Mouse (Mus musculus): ENCODE results near the gene Ccdc182. TPM values are rescaled to one million over a fixed set of nuclear protein-coding genes. Genes with fewer than 3 reads are reported as not detected.
A peak's percentile ranks its signal among the peaks of the same experiment; 100 is the strongest.

Ccdc182 gene
- polyA plus RNA-seq, 1 experiment from 2014 or later, result 0.94 TPM

GRCm38 (mm10) chr11:88305759-88306158, 11.9 kb downstream of the Ccdc182 start:
- Histone ChIP-seq H3K4me2 (ENCODE audit: low read depth, low read length, severe bottlenecking) (no peak overlapping the region), H3K36me3 (ENCODE audit: control insufficient read depth, insufficient read depth, low read length) (no peaks in the 10 kb centered on the region; the same call in 1 of the 2 replicates), H3K9me3 (ENCODE audit: control insufficient read depth, low read length) (no peaks in the 10 kb centered on the region), H3K4me3 (ENCODE audit: low read depth, low read length) (no peak overlapping the region), H3K27ac (ENCODE audit: low read depth, low read length) (no peak overlapping the region), H3K9ac (ENCODE audit: low read length) (no peak overlapping the region), H3K27me3 (ENCODE audit: control insufficient read depth, insufficient read depth, low read length) (no peaks in the 10 kb centered on the region), H3K4me1 (replicated peaks; ENCODE audit: control insufficient read depth, insufficient read depth, low read length) (peaks cover 12% of the 10 kb centered on the region; the same call in 1 of the 2 replicates)
- ATAC-seq (replicated peaks; ENCODE audit: low FRiP score) (no peak), DNase-seq (ENCODE audit: low spot score) (no peak)
- 90% methylated on average over 6 of the region's 6 CpGs for WGBS

DNA sequence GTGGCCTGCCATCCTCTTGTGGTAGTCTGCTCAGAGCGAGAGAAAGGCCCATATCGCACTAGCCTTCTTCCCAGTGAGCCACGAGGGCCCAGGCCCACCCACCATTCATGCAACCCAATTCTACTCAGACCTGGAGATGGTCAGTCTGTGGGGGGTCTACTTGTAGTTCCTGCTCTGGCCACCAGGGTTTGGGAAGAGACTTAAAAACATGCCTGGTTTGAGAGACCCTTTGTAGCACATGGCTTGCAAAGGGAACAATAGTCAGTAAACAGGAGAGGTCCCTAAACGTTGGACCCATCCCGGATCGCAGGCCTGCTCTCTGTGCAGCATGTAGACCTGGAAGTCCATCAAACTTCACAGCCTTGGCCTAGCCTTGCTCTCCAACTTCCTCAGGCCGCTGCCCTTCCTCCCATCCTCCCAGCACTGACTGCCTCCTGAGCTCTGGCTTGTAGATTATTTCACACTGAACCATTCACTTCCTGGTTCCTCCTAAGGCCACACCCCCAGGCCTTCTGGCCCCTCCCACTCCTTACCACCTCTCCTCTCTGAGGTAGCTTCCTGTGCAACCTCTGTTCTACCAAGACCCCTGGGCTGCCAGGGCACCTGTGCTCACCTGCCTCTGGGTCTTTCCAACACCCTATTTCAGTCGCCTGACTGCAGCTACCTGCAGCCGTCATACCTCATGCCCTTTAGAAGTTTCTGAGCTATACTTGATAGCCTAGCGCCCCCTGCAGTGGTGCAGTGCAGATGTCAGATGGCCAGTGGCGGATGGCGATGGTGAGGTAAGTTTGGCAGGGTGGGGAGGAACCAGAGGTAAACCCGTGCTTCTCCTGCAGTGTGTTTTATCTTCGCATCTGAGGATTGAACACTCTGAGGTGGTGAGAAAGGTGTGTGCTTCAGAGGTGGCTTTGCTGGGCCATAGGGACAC, 14.0 kb downstream of the Ccdc182 start:
- Histone ChIP-seq H3K4me1 (replicated peaks; ENCODE audit: control insufficient read depth, insufficient read depth, low read length) (peaks cover 12% of the 10 kb centered on the region; the same call in 1 of the 2 replicates), H3K27me3 (ENCODE audit: control insufficient read depth, insufficient read depth, low read length) (no peaks in the 10 kb centered on the region), H3K9me3 (ENCODE audit: control insufficient read depth, low read length) (no peaks in the 10 kb centered on the region), H3K4me3 (ENCODE audit: low read depth, low read length) (no peak overlapping the region), H3K9ac (ENCODE audit: low read length) (no peak overlapping the region), H3K27ac (ENCODE audit: low read depth, low read length) (no peak overlapping the region), H3K36me3 (ENCODE audit: control insufficient read depth, insufficient read depth, low read length) (no peaks in the 10 kb centered on the region; the same call in 1 of the 2 replicates), H3K4me2 (ENCODE audit: low read depth, low read length, severe bottlenecking) (no peak overlapping the region)
- DNase-seq (ENCODE audit: low spot score) (no peak), ATAC-seq (replicated peaks; ENCODE audit: low FRiP score) (no peak)
- WGBS, result 82% methylated on average over 14 of the region's 14 CpGs

GRCm38 (mm10) chr11:88309059-88309700, 15.3 kb downstream of the Ccdc182 start:
- peaks cover 12% of the 10 kb centered on the region; the same call in 1 of the 2 replicates for H3K4me1 ChIP-seq (replicated peaks; ENCODE audit: control insufficient read depth, insufficient read depth, low read length)
- H3K4me3 ChIP-seq (ENCODE audit: low read depth, low read length), result no peak overlapping the region

DNA sequence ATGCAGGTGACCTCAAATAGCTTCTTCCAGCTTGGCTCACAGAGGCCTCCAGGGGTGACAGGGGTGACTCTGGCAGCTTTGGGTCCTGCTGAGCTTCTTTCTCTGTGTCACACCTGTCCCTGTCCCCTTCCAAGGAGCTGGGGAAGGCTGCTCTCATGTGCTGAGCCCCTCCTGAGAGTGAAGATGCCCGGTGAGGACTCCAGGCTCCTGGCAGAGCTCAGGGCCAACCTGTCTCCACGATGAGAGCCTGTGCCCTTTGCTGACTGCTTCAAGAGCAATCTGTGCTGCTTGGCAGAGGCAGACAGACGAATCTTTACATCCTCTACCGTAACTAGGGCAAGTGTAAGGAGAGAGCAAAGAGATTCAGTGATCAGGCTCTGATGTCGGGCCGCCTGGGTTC, 16.9 kb downstream of the Ccdc182 start:
- Histone ChIP-seq H3K4me2 (ENCODE audit: low read depth, low read length, severe bottlenecking) (no peak overlapping the region), H3K9ac (ENCODE audit: low read length) (no peak overlapping the region), H3K4me3 (ENCODE audit: low read depth, low read length) (no peak overlapping the region), H3K27ac (ENCODE audit: low read depth, low read length) (0 out of 2 replicates have a peak overlapping the region, but pooled peaks have one; percentile 10), H3K4me1 (replicated peaks; ENCODE audit: control insufficient read depth, insufficient read depth, low read length) (peaks cover 12% of the 10 kb centered on the region; the same call in 1 of the 2 replicates), H3K9me3 (ENCODE audit: control insufficient read depth, low read length) (no peaks in the 10 kb centered on the region), H3K27me3 (ENCODE audit: control insufficient read depth, insufficient read depth, low read length) (no peaks in the 10 kb centered on the region), H3K36me3 (ENCODE audit: control insufficient read depth, insufficient read depth, low read length) (no peaks in the 10 kb centered on the region; the same call in 1 of the 2 replicates)
- ATAC-seq (replicated peaks; ENCODE audit: low FRiP score) (no peak), DNase-seq (ENCODE audit: low spot score) (no peak)
- 68% methylated on average over 6 of the region's 6 CpGs for WGBS

More at GRCm38 (mm10) chr11:88309059-88309700, 15.3 kb downstream of the Ccdc182 start:
- no peak for DNase-seq (ENCODE audit: low spot score)
- H3K4me2 ChIP-seq (ENCODE audit: low read depth, low read length, severe bottlenecking), result no peak overlapping the region
- H3K36me3 ChIP-seq (ENCODE audit: control insufficient read depth, insufficient read depth, low read length), result no peaks in the 10 kb centered on the region; the same call in 1 of the 2 replicates
- H3K9me3 ChIP-seq (ENCODE audit: control insufficient read depth, low read length), result no peaks in the 10 kb centered on the region
- 44% methylated on average over 10 of the region's 10 CpGs for WGBS
- no peak overlapping the region for H3K9ac ChIP-seq (ENCODE audit: low read length)
- peak overlapping the region; percentile 59 for H3K27ac ChIP-seq (ENCODE audit: low read depth, low read length)
- ATAC-seq (replicated peaks; ENCODE audit: low FRiP score), result peak; percentile 64; the same call in 1 of the 2 replicates
- no peaks in the 10 kb centered on the region for H3K27me3 ChIP-seq (ENCODE audit: control insufficient read depth, insufficient read depth, low read length)

DNA sequence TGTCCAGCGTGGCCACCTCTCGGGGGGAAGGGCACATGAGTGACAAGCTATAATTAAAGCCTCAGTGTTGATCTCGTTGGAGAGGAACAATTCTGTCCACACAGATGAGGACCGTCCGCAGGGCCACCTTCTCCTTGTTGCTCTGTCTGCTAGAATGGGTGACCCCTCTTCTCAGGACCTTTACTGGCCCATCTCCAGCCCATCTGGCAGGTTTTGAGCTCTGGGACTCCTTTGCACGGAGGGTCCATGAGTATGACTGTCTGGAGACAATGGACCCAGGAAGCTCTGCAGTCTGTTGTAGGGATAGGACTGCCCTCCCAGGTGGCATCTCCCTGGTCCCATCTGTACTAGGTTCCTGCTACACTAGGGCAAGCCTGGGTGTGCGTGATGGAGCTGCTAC, 17.7 kb downstream of the Ccdc182 start:
- Histone ChIP-seq H3K9me3 (ENCODE audit: control insufficient read depth, low read length) (no peaks in the 10 kb centered on the region), H3K4me1 (replicated peaks; ENCODE audit: control insufficient read depth, insufficient read depth, low read length) (peaks cover 12% of the 10 kb centered on the region; the same call in 1 of the 2 replicates), H3K36me3 (ENCODE audit: control insufficient read depth, insufficient read depth, low read length) (no peaks in the 10 kb centered on the region; the same call in 1 of the 2 replicates), H3K4me3 (ENCODE audit: low read depth, low read length) (no peak overlapping the region), H3K4me2 (ENCODE audit: low read depth, low read length, severe bottlenecking) (no peak overlapping the region), H3K27me3 (ENCODE audit: control insufficient read depth, insufficient read depth, low read length) (no peaks in the 10 kb centered on the region), H3K27ac (ENCODE audit: low read depth, low read length) (no peak overlapping the region), H3K9ac (ENCODE audit: low read length) (no peak overlapping the region)
- ATAC-seq (replicated peaks; ENCODE audit: low FRiP score), result no peak
- WGBS, result 72% methylated on average over 7 of the region's 7 CpGs
- DNase-seq (ENCODE audit: low spot score), result no peak

GRCm38 (mm10) chr11:88313512-88313911, 19.7 kb downstream of the Ccdc182 start:
- Histone ChIP-seq H3K4me1 (replicated peaks; ENCODE audit: control insufficient read depth, insufficient read depth, low read length) (peaks cover 12% of the 10 kb centered on the region; the same call in 1 of the 2 replicates), H3K27ac (ENCODE audit: low read depth, low read length) (no peak overlapping the region), H3K9me3 (ENCODE audit: control insufficient read depth, low read length) (no peaks in the 10 kb centered on the region), H3K36me3 (ENCODE audit: control insufficient read depth, insufficient read depth, low read length) (no peaks in the 10 kb centered on the region; the same call in 1 of the 2 replicates), H3K4me3 (ENCODE audit: low read depth, low read length) (no peak overlapping the region), H3K4me2 (ENCODE audit: low read depth, low read length, severe bottlenecking) (no peak overlapping the region), H3K27me3 (ENCODE audit: control insufficient read depth, insufficient read depth, low read length) (no peaks in the 10 kb centered on the region), H3K9ac (ENCODE audit: low read length) (no peak overlapping the region)
- ATAC-seq (replicated peaks; ENCODE audit: low FRiP score) (no peak), DNase-seq (ENCODE audit: low spot score) (no peak)
- WGBS, result 62% methylated on average over 8 of the region's 8 CpGs

DNA sequence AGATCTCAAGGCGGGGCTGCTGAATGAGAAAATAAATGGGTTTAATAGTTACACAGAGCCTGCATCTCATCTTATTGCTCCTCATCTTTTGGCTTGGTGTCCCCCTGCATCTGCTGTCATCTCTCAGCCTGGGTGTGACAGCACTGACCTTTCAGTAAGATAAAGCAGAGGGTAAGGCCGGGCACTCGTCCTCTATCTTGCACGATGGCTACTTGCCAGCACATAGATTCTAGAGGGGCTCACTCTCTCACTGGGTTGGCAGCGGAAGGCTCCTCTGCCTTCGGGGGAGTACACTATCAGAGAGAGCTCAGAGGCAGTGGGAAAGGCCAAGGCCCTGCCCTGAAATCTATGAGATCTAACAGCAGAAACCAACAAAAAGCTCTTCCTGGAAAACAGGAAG, 20.6 kb downstream of the Ccdc182 start:
- no peaks in the 10 kb centered on the region for H3K36me3 ChIP-seq (ENCODE audit: control insufficient read depth, insufficient read depth, low read length)
- no peak overlapping the region for H3K4me3 ChIP-seq (ENCODE audit: low read depth, low read length)
- no peak overlapping the region for H3K27ac ChIP-seq (ENCODE audit: low read depth, low read length)
- H3K4me2 ChIP-seq (ENCODE audit: low read depth, low read length, severe bottlenecking), result no peak overlapping the region
- H3K9ac ChIP-seq (ENCODE audit: low read length), result no peak overlapping the region
- no peaks in the 10 kb centered on the region for H3K27me3 ChIP-seq (ENCODE audit: control insufficient read depth, insufficient read depth, low read length)
- 85% methylated on average over 6 of the region's 6 CpGs for WGBS
- ATAC-seq (replicated peaks; ENCODE audit: low FRiP score) (no peak), DNase-seq (ENCODE audit: low spot score) (no peak)
- H3K9me3 ChIP-seq (ENCODE audit: control insufficient read depth, low read length), result no peaks in the 10 kb centered on the region
- H3K4me1 ChIP-seq (replicated peaks; ENCODE audit: control insufficient read depth, insufficient read depth, low read length), result peaks cover 5% of the 10 kb centered on the region; the same call in 1 of the 2 replicates

DNA sequence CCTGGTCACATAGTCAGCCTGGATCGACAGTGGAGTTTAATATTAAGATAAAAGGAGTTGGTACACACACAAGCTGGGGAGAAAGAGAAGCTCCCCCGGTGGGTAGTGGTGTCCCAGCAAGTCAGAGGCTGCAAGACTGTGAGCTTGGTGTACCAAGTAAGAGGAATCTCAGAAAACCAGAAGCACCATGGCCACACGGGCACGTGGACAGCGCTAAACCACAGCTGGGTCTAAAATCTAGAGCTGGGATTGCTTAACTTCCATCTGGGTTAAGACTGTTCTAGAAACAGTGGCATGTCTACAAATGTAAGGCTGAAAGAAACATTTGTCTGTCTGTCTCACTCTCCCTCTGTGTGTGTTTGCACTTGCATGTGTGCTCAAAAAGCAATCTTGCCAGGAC, 21.5 kb downstream of the Ccdc182 start:
- ATAC-seq (replicated peaks; ENCODE audit: low FRiP score), result no peak
- Histone ChIP-seq H3K9me3 (ENCODE audit: control insufficient read depth, low read length) (no peaks in the 10 kb centered on the region), H3K27me3 (ENCODE audit: control insufficient read depth, insufficient read depth, low read length) (no peaks in the 10 kb centered on the region), H3K4me3 (ENCODE audit: low read depth, low read length) (no peak overlapping the region), H3K4me1 (replicated peaks; ENCODE audit: control insufficient read depth, insufficient read depth, low read length) (no peaks in the 10 kb centered on the region; the same call in 1 of the 2 replicates), H3K36me3 (ENCODE audit: control insufficient read depth, insufficient read depth, low read length) (no peaks in the 10 kb centered on the region), H3K27ac (ENCODE audit: low read depth, low read length) (no peak overlapping the region), H3K9ac (ENCODE audit: low read length) (no peak overlapping the region), H3K4me2 (ENCODE audit: low read depth, low read length, severe bottlenecking) (no peak overlapping the region)
- no peak for DNase-seq (ENCODE audit: low spot score)
- WGBS, result 89% methylated on average over 5 of the region's 5 CpGs

Data from forebrain, embryonic 11.5 days (tissue).